Mouse (Mus musculus): ENCODE data around the gene Wdr81.
A peak's percentile ranks its signal among the peaks of the same experiment; 100 is the strongest.

GRCm38 (mm10) chr11:75406865-75407264, 47.7 kb downstream of the Wdr81 start:
- TF ChIP-seq CTCF (IDR thresholded peaks at IDR 0.05) (peak; percentile 75), EP300 (IDR thresholded peaks at IDR 0.05) (no peak)
